In genomic region chr3:95027701-95028100, GRCm38 (mm10) we compare ENCODE assay signal across 8 mouse cellular contexts. TPM values are rescaled to one million over a fixed set of nuclear protein-coding genes. Genes with fewer than 3 reads are reported as not detected.
A peak's percentile ranks its signal among the peaks of the same experiment; 100 is the strongest.
DNase-seq lines count a peak whose midpoint lies in the region; ATAC-seq and TF ChIP-seq lines count a peak whose summit lies in the region.

No protein-coding gene starts in this region.

- no peak for TF ChIP-seq CTCF in heart, postnatal 0 days (IDR thresholded peaks at IDR 0.05; ENCODE audit: low read depth)
- no peak for TF ChIP-seq CTCF in MEL (IDR thresholded peaks at IDR 0.05 in 2 of 3, conservative IDR thresholded peaks at IDR 0.05 in 1 of 3; ENCODE audit: control insufficient read depth in 1 of 3, insufficient read depth in 1 of 3, low read depth in 2 of 3, low read length in 3 of 3, poor library complexity in 1 of 3, severe bottlenecking in 1 of 3)
- no peak for TF ChIP-seq CTCF in intestine, postnatal 0 days (IDR thresholded peaks at IDR 0.05; ENCODE audit: low read depth)
- no peak for TF ChIP-seq CTCF in thymus, adult 2 months (IDR thresholded peaks at IDR 0.05; ENCODE audit: borderline replicate concordance, control insufficient read depth, extremely low read depth, insufficient read depth, low read length, poor library complexity)

- no peak overlapping the region for H3K9ac ChIP-seq in heart, postnatal 0 days (replicated peaks; ENCODE audit: low read depth, low read length)
- H3K9ac ChIP-seq in MEL (ENCODE audit: control insufficient read depth, low read depth, low read length, poor library complexity, severe bottlenecking): no peak overlapping the region
- no peak overlapping the region for H3K9ac ChIP-seq in intestine, postnatal 0 days (ENCODE audit: low read depth, low read length)
- no peak overlapping the region for H3K9ac ChIP-seq in lung, embryonic 16.5 days (ENCODE audit: low read length)

- H3K4me1 ChIP-seq in heart, postnatal 0 days (ENCODE audit: control insufficient read depth, insufficient read depth): peaks cover 16% of the 10 kb centered on the region
- peaks cover 9 to 13% of the 10 kb centered on the region in 2 experiments for H3K4me1 ChIP-seq in MEL (ENCODE audit: control insufficient read depth in 1 of 2, insufficient read depth in 2 of 2, low read length in 2 of 2)
- H3K4me1 ChIP-seq in intestine, postnatal 0 days (replicated peaks; ENCODE audit: control insufficient read depth, insufficient read depth, low read length): peaks cover 14% of the 10 kb centered on the region
- peaks cover 16% of the 10 kb centered on the region for H3K4me1 ChIP-seq in lung, embryonic 16.5 days (replicated peaks; ENCODE audit: control insufficient read depth, insufficient read depth, low read length)
- H3K4me1 ChIP-seq in thymus, adult 2 months (replicated peaks; ENCODE audit: control insufficient read depth, insufficient read depth, low read length): peaks cover 11% of the 10 kb centered on the region

- H3K27me3 ChIP-seq in heart, postnatal 0 days (ENCODE audit: control insufficient read depth, insufficient read depth, low read length): no peaks in the 10 kb centered on the region
- no peaks in the 10 kb centered on the region for H3K27me3 ChIP-seq in MEL (ENCODE audit: control insufficient read depth in 1 of 2, insufficient read depth in 2 of 2, low read length in 2 of 2)
- H3K27me3 ChIP-seq in intestine, postnatal 0 days (replicated peaks; ENCODE audit: control insufficient read depth, insufficient read depth, low read length): no peaks in the 10 kb centered on the region
- H3K27me3 ChIP-seq in lung, embryonic 16.5 days (ENCODE audit: control insufficient read depth, insufficient read depth, low read depth, low read length): no peaks in the 10 kb centered on the region
- no peaks in the 10 kb centered on the region for H3K27me3 ChIP-seq in thymus, adult 2 months (ENCODE audit: control insufficient read depth, insufficient read depth, low read length)

- WGBS in heart, postnatal 0 days: 34% methylated on average over 5 of the region's 5 CpGs
- 32% methylated on average over 5 of the region's 5 CpGs for WGBS in intestine, postnatal 0 days
- WGBS in lung, embryonic 16.5 days: 37% methylated on average over 5 of the region's 5 CpGs
- WGBS in thymus, adult 2 months: 6% methylated on average over 5 of the region's 5 CpGs

- no peak overlapping the region for H3K27ac ChIP-seq in heart, postnatal 0 days (ENCODE audit: low read depth)
- H3K27ac ChIP-seq in MEL (ENCODE audit: control insufficient read depth, low read depth, low read length): no peak overlapping the region
- H3K27ac ChIP-seq in intestine, postnatal 0 days (ENCODE audit: low read depth, low read length): peak overlapping the region; percentile 62; the same call in 1 of the 2 replicates
- no peak overlapping the region for H3K27ac ChIP-seq in lung, embryonic 16.5 days (ENCODE audit: low read length)
- H3K27ac ChIP-seq in thymus, adult 2 months (ENCODE audit: control insufficient read depth, insufficient read depth, low read length): peak overlapping the region; percentile 43

- H3K4me3 ChIP-seq in heart, postnatal 0 days (ENCODE audit: low read depth, low read length): no peak overlapping the region
- H3K4me3 ChIP-seq in MEL (ENCODE audit: control insufficient read depth in 1 of 2, insufficient read depth in 1 of 2, low read depth in 2 of 2, low read length in 2 of 2): no peak overlapping the region
- no peak overlapping the region for H3K4me3 ChIP-seq in intestine, postnatal 0 days (ENCODE audit: low read depth, low read length)
- no peak overlapping the region for H3K4me3 ChIP-seq in lung, embryonic 16.5 days (ENCODE audit: low read length)
- no peak overlapping the region for H3K4me3 ChIP-seq in thymus, adult 2 months (ENCODE audit: control insufficient read depth, insufficient read depth, low read length)

- TF ChIP-seq RAD21 in MEL (IDR thresholded peaks at IDR 0.05; ENCODE audit: low read depth, low read length): no peak

- H3K36me3 ChIP-seq in heart, postnatal 0 days (replicated peaks; ENCODE audit: control insufficient read depth, insufficient read depth, low read length): peaks cover 18% of the 10 kb centered on the region
- H3K36me3 ChIP-seq in MEL (ENCODE audit: control insufficient read depth in 1 of 2, insufficient read depth in 2 of 2, low read length in 2 of 2): peaks cover 9 to 10% of the 10 kb centered on the region in 2 experiments
- H3K36me3 ChIP-seq in intestine, postnatal 0 days (ENCODE audit: control insufficient read depth, insufficient read depth): peaks cover 20% of the 10 kb centered on the region
- peaks cover 5% of the 10 kb centered on the region; the same call in 1 of the 2 replicates for H3K36me3 ChIP-seq in lung, embryonic 16.5 days (ENCODE audit: control insufficient read depth, insufficient read depth, low read length)
- H3K36me3 ChIP-seq in thymus, adult 2 months (ENCODE audit: control insufficient read depth, insufficient read depth, low read length): peaks cover 3% of the 10 kb centered on the region

- no peaks in the 10 kb centered on the region for H3K9me3 ChIP-seq in heart, postnatal 0 days (replicated peaks; ENCODE audit: control insufficient read depth, low read length)
- no peaks in the 10 kb centered on the region for H3K9me3 ChIP-seq in MEL (replicated peaks; ENCODE audit: insufficient read depth, low read length)
- no peaks in the 10 kb centered on the region for H3K9me3 ChIP-seq in intestine, postnatal 0 days (ENCODE audit: control insufficient read depth)
- no peaks in the 10 kb centered on the region for H3K9me3 ChIP-seq in lung, embryonic 16.5 days (ENCODE audit: control insufficient read depth, low read length)

- no peak for TF ChIP-seq EP300 in heart, postnatal 0 days (IDR thresholded peaks at IDR 0.05; ENCODE audit: low read depth)
- no peak for TF ChIP-seq EP300 in MEL (IDR thresholded peaks at IDR 0.05; ENCODE audit: low read depth in 1 of 2, low read length in 2 of 2)

- no peak; a peak in 1 of 4 replicates for TF ChIP-seq POLR2A in MEL (IDR thresholded peaks at IDR 0.05; ENCODE audit: control insufficient read depth in 1 of 2, insufficient read depth in 1 of 2, low read depth in 1 of 2, low read length in 2 of 2, poor library complexity in 1 of 2)
- TF ChIP-seq POLR2A in thymus, adult 2 months (IDR thresholded peaks at IDR 0.05; ENCODE audit: control insufficient read depth, extremely low read depth, insufficient read depth, low read length, poor library complexity): no peak

- 0 out of 2 replicates have a peak, but pooled peaks have one; percentile 33 for ATAC-seq in heart, postnatal 0 days (ENCODE audit: insufficient read depth, low read depth)
- no peak for ATAC-seq in intestine, postnatal 0 days
- ATAC-seq in lung, embryonic 16.5 days (ENCODE audit: low read depth): peak; percentile 61

- no peak overlapping the region for H3K4me2 ChIP-seq in heart, postnatal 0 days (ENCODE audit: low read depth, low read length)
- peak overlapping the region; percentile 9; the same call in 1 of the 2 replicates for H3K4me2 ChIP-seq in intestine, postnatal 0 days (replicated peaks; ENCODE audit: low read depth)
- no peak overlapping the region for H3K4me2 ChIP-seq in lung, embryonic 16.5 days (ENCODE audit: low read depth, low read length)

- DNase-seq in heart, postnatal 0 days (ENCODE audit: low spot score): no peak
- DNase-seq in heart, postnatal 4 days: no peak
- peak; percentile 38 for DNase-seq in MEL (ENCODE audit: low read depth, low spot score)
- DNase-seq in thymus, adult 2 months: peak; percentile 75
- DNase-seq in testis, postnatal 10 days (ENCODE audit: low spot score): no peak
- DNase-seq in kidney, adult 18-20 months: no peak

- no peaks in the 10 kb centered on the region for H3K79me2 ChIP-seq in MEL (ENCODE audit: control insufficient read depth, insufficient read depth, low read length, poor library complexity)

TF ChIP-seq in MEL, 35 proteins besides CTCF, POLR2A, EP300 and RAD21 (continues in another document):
- no peak for TF ChIP-seq BHLHE40 (IDR thresholded peaks at IDR 0.05; ENCODE audit: borderline replicate concordance, low read depth, low read length)
- no peak for TF ChIP-seq HCFC1 (IDR thresholded peaks at IDR 0.05; ENCODE audit: low read depth, low read length)
- TF ChIP-seq SIN3A (IDR thresholded peaks at IDR 0.05; ENCODE audit: low read length): peak; percentile 35; the same call in 1 of the 2 replicates

RNA-seq across cellular contexts. Expression of gene Zfp687, which starts 12.5 kb away (rescaled TPM):
- total RNA-seq in heart, postnatal 0 days (2014; rRNA removed; ENCODE audit: low replicate concordance): 15.0 and 28.5 TPM in 2 replicates
- polyA plus RNA-seq in heart, postnatal 0 days (2015; fragmentation: Nextera tagmentation; extraction: Ambion mirVana): 8.1 and 8.3 TPM in 2 replicates
- total RNA-seq in heart, postnatal 4 days (2021): 10 to 100 TPM; 30.7 to 33.4 TPM
- total RNA-seq in MEL (2012; rRNA removed): 14.5 and 16.2 TPM in 2 replicates
- 10 to 100 TPM in 1 of 2 experiments, not detected in 1; 36.6 TPM for polyA plus RNA-seq in MEL (2012; ENCODE audit: insufficient read depth in 1 of 2, insufficient read length in 2 of 2, low read depth in 1 of 2, low replicate concordance in 2 of 2, missing spikeins in 1 of 2)
- polyA plus RNA-seq in intestine, postnatal 0 days (2015; fragmentation: Nextera tagmentation; extraction: Ambion mirVana): 8.7 and 9.7 TPM in 2 replicates
- polyA plus RNA-seq in lung, embryonic 16.5 days (2015; fragmentation: Nextera tagmentation; extraction: Ambion mirVana): 23.3 and 23.6 TPM in 2 replicates
- 57.1 and 61.2 TPM in 2 replicates for polyA plus RNA-seq in thymus, adult 2 months (2012; rRNA removed)

RNA-seq across cellular contexts. Expression of gene Psmd4, which starts 14.7 kb away (rescaled TPM):
- 190 and 210 TPM in 2 replicates for total RNA-seq in heart, postnatal 0 days (2014; rRNA removed; ENCODE audit: low replicate concordance)
- polyA plus RNA-seq in heart, postnatal 0 days (2015; fragmentation: Nextera tagmentation; extraction: Ambion mirVana): 205 and 208 TPM in 2 replicates
- total RNA-seq in heart, postnatal 4 days (2021): 100 to 1,000 TPM; 145 to 147 TPM
- total RNA-seq in MEL (2012; rRNA removed): 631 and 709 TPM in 2 replicates
- 100 to 1,000 TPM in 1 of 2 experiments, not detected in 1; 816 TPM for polyA plus RNA-seq in MEL (2012; ENCODE audit: insufficient read depth in 1 of 2, insufficient read length in 2 of 2, low read depth in 1 of 2, low replicate concordance in 2 of 2, missing spikeins in 1 of 2)
- polyA plus RNA-seq in intestine, postnatal 0 days (2015; fragmentation: Nextera tagmentation; extraction: Ambion mirVana): 164 and 166 TPM in 2 replicates
- 223 and 224 TPM in 2 replicates for polyA plus RNA-seq in lung, embryonic 16.5 days (2015; fragmentation: Nextera tagmentation; extraction: Ambion mirVana)
- 212 and 227 TPM in 2 replicates for polyA plus RNA-seq in thymus, adult 2 months (2012; rRNA removed)

RNA-seq across cellular contexts. Expression of gene Pi4kb, which starts 53.2 kb away (rescaled TPM):
- 44.4 and 47.2 TPM in 2 replicates for total RNA-seq in heart, postnatal 0 days (2014; rRNA removed; ENCODE audit: low replicate concordance)
- polyA plus RNA-seq in heart, postnatal 0 days (2015; fragmentation: Nextera tagmentation; extraction: Ambion mirVana): 12.6 and 13.7 TPM in 2 replicates
- total RNA-seq in heart, postnatal 4 days (2021): 10 to 100 TPM; 33.4 to 36.5 TPM
- total RNA-seq in MEL (2012; rRNA removed): 45.0 and 45.1 TPM in 2 replicates
- polyA plus RNA-seq in MEL (2012; ENCODE audit: insufficient read depth in 1 of 2, insufficient read length in 2 of 2, low read depth in 1 of 2, low replicate concordance in 2 of 2, missing spikeins in 1 of 2): 10 to 100 TPM in 1 of 2 experiments, not detected in 1; 56.7 TPM
- 10.5 and 11.6 TPM in 2 replicates for polyA plus RNA-seq in intestine, postnatal 0 days (2015; fragmentation: Nextera tagmentation; extraction: Ambion mirVana)
- 25.1 and 25.7 TPM in 2 replicates for polyA plus RNA-seq in lung, embryonic 16.5 days (2015; fragmentation: Nextera tagmentation; extraction: Ambion mirVana)
- polyA plus RNA-seq in thymus, adult 2 months (2012; rRNA removed): 59.0 and 62.3 TPM in 2 replicates

Comparison
In these comparisons a context has a peak if more than half of its experiments do, and no peak if none do; other contexts are left out.
1. DNase-seq: peak in MEL (single experiment) and thymus, adult 2 months (single experiment); none in heart, postnatal 0 days (single experiment), heart, postnatal 4 days (single experiment), testis, postnatal 10 days (single experiment) and kidney, adult 18-20 months (single experiment).
2. H3K27ac ChIP-seq: peak in intestine, postnatal 0 days (single experiment) and thymus, adult 2 months (single experiment); none in heart, postnatal 0 days (single experiment), MEL (single experiment) and lung, embryonic 16.5 days (single experiment).